Mouse (Mus musculus): ENCODE results near the gene Mrps15.
"Not testable (repeated sequence)": the region's sequence is repeated elsewhere in the genome, so short reads cannot be mapped to it uniquely, and the experiment has no call there.

Mrps15 gene

GRCm38 (mm10) chr4:126068842-126069241, 22.1 kb downstream of the Mrps15 start:
- no peak for DNase-seq (ENCODE audit: low read depth, low spot score)

GRCm38 (mm10) chr4:126077833-126078232, 31.1 kb downstream of the Mrps15 start:
- no peak for DNase-seq (ENCODE audit: low read depth, low spot score)

- peak; percentile 46 for DNase-seq (ENCODE audit: low read depth, low spot score)
Observed at GRCm38 (mm10) chr4:126079266-126079665, 32.5 kb downstream of the Mrps15 start.

GRCm38 (mm10) chr4:126081601-126082000, 34.9 kb downstream of the Mrps15 start:
- DNase-seq (ENCODE audit: low read depth, low spot score) = no peak

- no peak for DNase-seq (ENCODE audit: low read depth, low spot score)
Observed at GRCm38 (mm10) chr4:126083021-126083420, 36.3 kb downstream of the Mrps15 start.

GRCm38 (mm10) chr4:126084382-126084781, 37.7 kb downstream of the Mrps15 start:
- DNase-seq (ENCODE audit: low read depth, low spot score) = no peak

GRCm38 (mm10) chr4:126085996-126086576, 39.4 kb downstream of the Mrps15 start:
- DNase-seq (ENCODE audit: low read depth, low spot score) = peak; percentile 96

- DNase-seq (ENCODE audit: low read depth, low spot score) = no peak
Observed at GRCm38 (mm10) chr4:126090101-126090847, 43.5 kb downstream of the Mrps15 start.

- DNase-seq (ENCODE audit: low read depth, low spot score) = no peak
Observed at GRCm38 (mm10) chr4:126090848-126091124, 44.1 kb downstream of the Mrps15 start.

- no peak for DNase-seq (ENCODE audit: low read depth, low spot score)
Observed at GRCm38 (mm10) chr4:126091873-126092272, 45.1 kb downstream of the Mrps15 start.

GRCm38 (mm10) chr4:126095622-126096430, 49.1 kb downstream of the Mrps15 start:
- DNase-seq (ENCODE audit: low read depth, low spot score) = not testable (repeated sequence)

GRCm38 (mm10) chr4:126096464-126097111, 49.9 kb downstream of the Mrps15 start, which contains the start of gene Lsm10:
TSS of gene Lsm10 (plus strand) at chr4:126096623.
- DNase-seq (ENCODE audit: low read depth, low spot score) = peak; percentile 98

GRCm38 (mm10) chr4:126097711-126098253, 51.1 kb downstream of the Mrps15 start:
- DNase-seq (ENCODE audit: low read depth, low spot score) = no peak

GRCm38 (mm10) chr4:126099365-126099764, 52.6 kb downstream of the Mrps15 start:
- DNase-seq (ENCODE audit: low read depth, low spot score) = no peak

- no peak for DNase-seq (ENCODE audit: low read depth, low spot score)
Observed at GRCm38 (mm10) chr4:126100764-126101163, 54.0 kb downstream of the Mrps15 start.

- DNase-seq (ENCODE audit: low read depth, low spot score) = peak; percentile 87
Observed at GRCm38 (mm10) chr4:126102061-126102841, 55.5 kb downstream of the Mrps15 start.

GRCm38 (mm10) chr4:126103057-126103581, 56.4 kb downstream of the Mrps15 start:
- DNase-seq (ENCODE audit: low read depth, low spot score) = peak; percentile 97

- DNase-seq (ENCODE audit: low read depth, low spot score) = peak; percentile 99
Observed at GRCm38 (mm10) chr4:126103590-126104068, 56.9 kb downstream of the Mrps15 start, which contains the start of gene Stk40. TSS of gene Stk40 (plus strand) at chr4:126103957.

GRCm38 (mm10) chr4:126104261-126105075, 57.7 kb downstream of the Mrps15 start:
- peak; percentile 72 for DNase-seq (ENCODE audit: low read depth, low spot score)

All from brain, adult 2 months (tissue).